Mouse (Mus musculus): Measurements from ENCODE around the gene Ptpn12. TPM values are rescaled to one million over a fixed set of nuclear protein-coding genes. Genes with fewer than 3 reads are reported as not detected.
A peak's percentile ranks its signal among the peaks of the same experiment; 100 is the strongest.

Gene Ptpn12
- polyA plus RNA-seq, 1 experiment from 2014 or later = 24.8 TPM

- no peaks in the 10 kb centered on the region for H3K9me3 ChIP-seq (ENCODE audit: control insufficient read depth, low read length)
- DNase-seq (ENCODE audit: low spot score) (no peak), ATAC-seq (replicated peaks; ENCODE audit: low FRiP score) (no peak)
- WGBS = 78% methylated on average over 9 of the region's 9 CpGs
- no peaks in the 10 kb centered on the region for H3K4me1 ChIP-seq (replicated peaks; ENCODE audit: control insufficient read depth, insufficient read depth, low read length)
- no peak overlapping the region for H3K4me3 ChIP-seq (ENCODE audit: low read depth, low read length)
- H3K4me2 ChIP-seq (ENCODE audit: low read depth, low read length, severe bottlenecking) = no peak overlapping the region
- no peak overlapping the region for H3K27ac ChIP-seq (ENCODE audit: low read depth, low read length)
- H3K36me3 ChIP-seq (ENCODE audit: control insufficient read depth, insufficient read depth, low read length) = no peaks in the 10 kb centered on the region
- no peaks in the 10 kb centered on the region for H3K27me3 ChIP-seq (ENCODE audit: control insufficient read depth, insufficient read depth, low read length)
- H3K9ac ChIP-seq (ENCODE audit: low read length) = no peak overlapping the region
Observed at GRCm38 (mm10) chr5:20968493-20968892, 87.2 kb downstream of the Ptpn12 start.

- 57% methylated on average over 4 of the region's 4 CpGs for WGBS
- no peak overlapping the region for H3K4me3 ChIP-seq (ENCODE audit: low read depth, low read length)
- H3K27ac ChIP-seq (ENCODE audit: low read depth, low read length) = no peak overlapping the region
- H3K4me2 ChIP-seq (ENCODE audit: low read depth, low read length, severe bottlenecking) = no peak overlapping the region
- no peaks in the 10 kb centered on the region for H3K36me3 ChIP-seq (ENCODE audit: control insufficient read depth, insufficient read depth, low read length)
- H3K9ac ChIP-seq (ENCODE audit: low read length) = no peak overlapping the region
- no peak for ATAC-seq (replicated peaks; ENCODE audit: low FRiP score)
- no peaks in the 10 kb centered on the region for H3K9me3 ChIP-seq (ENCODE audit: control insufficient read depth, low read length)
- no peaks in the 10 kb centered on the region for H3K4me1 ChIP-seq (replicated peaks; ENCODE audit: control insufficient read depth, insufficient read depth, low read length)
- no peak for DNase-seq (ENCODE audit: low spot score)
- no peaks in the 10 kb centered on the region for H3K27me3 ChIP-seq (ENCODE audit: control insufficient read depth, insufficient read depth, low read length)
Observed at GRCm38 (mm10) chr5:20967942-20968341, 87.8 kb downstream of the Ptpn12 start.

GRCm38 (mm10) chr5:20964446-20964845, 91.3 kb downstream of the Ptpn12 start:
- Histone ChIP-seq H3K27me3 (ENCODE audit: control insufficient read depth, insufficient read depth, low read length) (no peaks in the 10 kb centered on the region), H3K27ac (ENCODE audit: low read depth, low read length) (no peak overlapping the region), H3K9ac (ENCODE audit: low read length) (no peak overlapping the region), H3K36me3 (ENCODE audit: control insufficient read depth, insufficient read depth, low read length) (no peaks in the 10 kb centered on the region), H3K4me2 (ENCODE audit: low read depth, low read length, severe bottlenecking) (no peak overlapping the region), H3K4me1 (replicated peaks; ENCODE audit: control insufficient read depth, insufficient read depth, low read length) (no peaks in the 10 kb centered on the region), H3K4me3 (ENCODE audit: low read depth, low read length) (no peak overlapping the region), H3K9me3 (ENCODE audit: control insufficient read depth, low read length) (no peaks in the 10 kb centered on the region)
- ATAC-seq (replicated peaks; ENCODE audit: low FRiP score) (no peak), DNase-seq (ENCODE audit: low spot score) (no peak)
- 74% methylated on average over 6 of the region's 6 CpGs for WGBS

GRCm38 (mm10) chr5:20963295-20963694, 92.4 kb downstream of the Ptpn12 start:
- H3K27ac ChIP-seq (ENCODE audit: low read depth, low read length) = no peak overlapping the region
- H3K4me1 ChIP-seq (replicated peaks; ENCODE audit: control insufficient read depth, insufficient read depth, low read length) = no peaks in the 10 kb centered on the region
- no peak overlapping the region for H3K4me3 ChIP-seq (ENCODE audit: low read depth, low read length)
- no peak for DNase-seq (ENCODE audit: low spot score)
- ATAC-seq (replicated peaks; ENCODE audit: low FRiP score) = no peak
- WGBS = 91% methylated on average over 9 of the region's 9 CpGs
- H3K36me3 ChIP-seq (ENCODE audit: control insufficient read depth, insufficient read depth, low read length) = no peaks in the 10 kb centered on the region
- H3K9ac ChIP-seq (ENCODE audit: low read length) = no peak overlapping the region
- H3K9me3 ChIP-seq (ENCODE audit: control insufficient read depth, low read length) = no peaks in the 10 kb centered on the region
- H3K27me3 ChIP-seq (ENCODE audit: control insufficient read depth, insufficient read depth, low read length) = no peaks in the 10 kb centered on the region
- no peak overlapping the region for H3K4me2 ChIP-seq (ENCODE audit: low read depth, low read length, severe bottlenecking)

GRCm38 (mm10) chr5:20960927-20961326, 94.8 kb downstream of the Ptpn12 start:
- Histone ChIP-seq H3K4me1 (replicated peaks; ENCODE audit: control insufficient read depth, insufficient read depth, low read length) (no peaks in the 10 kb centered on the region), H3K9me3 (ENCODE audit: control insufficient read depth, low read length) (no peaks in the 10 kb centered on the region; the same call in 1 of the 2 replicates), H3K4me2 (ENCODE audit: low read depth, low read length, severe bottlenecking) (no peak overlapping the region), H3K36me3 (ENCODE audit: control insufficient read depth, insufficient read depth, low read length) (no peaks in the 10 kb centered on the region), H3K27me3 (ENCODE audit: control insufficient read depth, insufficient read depth, low read length) (no peaks in the 10 kb centered on the region), H3K4me3 (ENCODE audit: low read depth, low read length) (no peak overlapping the region), H3K9ac (ENCODE audit: low read length) (no peak overlapping the region), H3K27ac (ENCODE audit: low read depth, low read length) (no peak overlapping the region)
- ATAC-seq (replicated peaks; ENCODE audit: low FRiP score) (no peak), DNase-seq (ENCODE audit: low spot score) (no peak)
- 94% methylated on average over 2 of the region's 2 CpGs for WGBS

GRCm38 (mm10) chr5:20956298-20956697, 99.4 kb downstream of the Ptpn12 start, which contains the start of gene Rsbn1l:
Gene Rsbn1l, minus strand, starts transcription at chr5:20956398.
- no peak within 1 kb of the TSS for H3K4me2 ChIP-seq (ENCODE audit: low read depth, low read length, severe bottlenecking)
- 93% methylated on average over 3 of the region's 3 CpGs for WGBS
- no peaks in the 10 kb centered on the region for H3K4me1 ChIP-seq (replicated peaks; ENCODE audit: control insufficient read depth, insufficient read depth, low read length)
- no peak for DNase-seq (ENCODE audit: low spot score)
- ATAC-seq (replicated peaks; ENCODE audit: low FRiP score) = no peak
- H3K9ac ChIP-seq (ENCODE audit: low read length) = no peak within 1 kb of the TSS
- H3K27me3 ChIP-seq (ENCODE audit: control insufficient read depth, insufficient read depth, low read length) = no peaks in the 10 kb centered on the region
- no peaks in the 10 kb centered on the region for H3K36me3 ChIP-seq (ENCODE audit: control insufficient read depth, insufficient read depth, low read length)
- H3K4me3 ChIP-seq (ENCODE audit: low read depth, low read length) = no peak within 1 kb of the TSS
- H3K27ac ChIP-seq (ENCODE audit: low read depth, low read length) = no peak within 1 kb of the TSS
- H3K9me3 ChIP-seq (ENCODE audit: control insufficient read depth, low read length) = no peaks in the 10 kb centered on the region; the same call in 1 of the 2 replicates

GRCm38 (mm10) chr5:20955114-20955835, 100.4 kb downstream of the Ptpn12 start:
- no peak overlapping the region for H3K27ac ChIP-seq (ENCODE audit: low read depth, low read length)
- WGBS = 86% methylated on average over 13 of the region's 13 CpGs
- no peak overlapping the region for H3K9ac ChIP-seq (ENCODE audit: low read length)
- H3K9me3 ChIP-seq (ENCODE audit: control insufficient read depth, low read length) = no peaks in the 10 kb centered on the region; the same call in 1 of the 2 replicates
- H3K27me3 ChIP-seq (ENCODE audit: control insufficient read depth, insufficient read depth, low read length) = no peaks in the 10 kb centered on the region
- no peaks in the 10 kb centered on the region for H3K36me3 ChIP-seq (ENCODE audit: control insufficient read depth, insufficient read depth, low read length)
- no peaks in the 10 kb centered on the region for H3K4me1 ChIP-seq (replicated peaks; ENCODE audit: control insufficient read depth, insufficient read depth, low read length)
- H3K4me3 ChIP-seq (ENCODE audit: low read depth, low read length) = no peak overlapping the region
- H3K4me2 ChIP-seq (ENCODE audit: low read depth, low read length, severe bottlenecking) = no peak overlapping the region
- DNase-seq (ENCODE audit: low spot score) (no peak), ATAC-seq (replicated peaks; ENCODE audit: low FRiP score) (no peak)

- Histone ChIP-seq H3K9me3 (ENCODE audit: control insufficient read depth, low read length) (no peaks in the 10 kb centered on the region; the same call in 1 of the 2 replicates), H3K9ac (ENCODE audit: low read length) (peak overlapping the region; percentile 63; the same call in 1 of the 2 replicates), H3K27me3 (ENCODE audit: control insufficient read depth, insufficient read depth, low read length) (no peaks in the 10 kb centered on the region), H3K27ac (ENCODE audit: low read depth, low read length) (no peak overlapping the region), H3K4me2 (ENCODE audit: low read depth, low read length, severe bottlenecking) (peak overlapping the region; percentile 50), H3K36me3 (ENCODE audit: control insufficient read depth, insufficient read depth, low read length) (no peaks in the 10 kb centered on the region), H3K4me3 (ENCODE audit: low read depth, low read length) (peak overlapping the region; percentile 96), H3K4me1 (replicated peaks; ENCODE audit: control insufficient read depth, insufficient read depth, low read length) (0 out of 2 replicates have a peak, but pooled peaks cover 2% of the 10 kb centered on the region)
- WGBS = 26% methylated on average over 9 of the region's 9 CpGs
- no peak for ATAC-seq (replicated peaks; ENCODE audit: low FRiP score)
- no peak for DNase-seq (ENCODE audit: low spot score)
Observed at GRCm38 (mm10) chr5:20952337-20952925, 103.3 kb downstream of the Ptpn12 start.

All from forebrain, embryonic 11.5 days (tissue).